Mouse (Mus musculus): ENCODE data around the gene 2610044O15Rik8. TPM values are rescaled to one million over a fixed set of nuclear protein-coding genes. Genes with fewer than 3 reads are reported as not detected.

Gene 2610044O15Rik8
- polyA plus RNA-seq (2017; shearing (Covaris generic)): 29.5 TPM

DNA sequence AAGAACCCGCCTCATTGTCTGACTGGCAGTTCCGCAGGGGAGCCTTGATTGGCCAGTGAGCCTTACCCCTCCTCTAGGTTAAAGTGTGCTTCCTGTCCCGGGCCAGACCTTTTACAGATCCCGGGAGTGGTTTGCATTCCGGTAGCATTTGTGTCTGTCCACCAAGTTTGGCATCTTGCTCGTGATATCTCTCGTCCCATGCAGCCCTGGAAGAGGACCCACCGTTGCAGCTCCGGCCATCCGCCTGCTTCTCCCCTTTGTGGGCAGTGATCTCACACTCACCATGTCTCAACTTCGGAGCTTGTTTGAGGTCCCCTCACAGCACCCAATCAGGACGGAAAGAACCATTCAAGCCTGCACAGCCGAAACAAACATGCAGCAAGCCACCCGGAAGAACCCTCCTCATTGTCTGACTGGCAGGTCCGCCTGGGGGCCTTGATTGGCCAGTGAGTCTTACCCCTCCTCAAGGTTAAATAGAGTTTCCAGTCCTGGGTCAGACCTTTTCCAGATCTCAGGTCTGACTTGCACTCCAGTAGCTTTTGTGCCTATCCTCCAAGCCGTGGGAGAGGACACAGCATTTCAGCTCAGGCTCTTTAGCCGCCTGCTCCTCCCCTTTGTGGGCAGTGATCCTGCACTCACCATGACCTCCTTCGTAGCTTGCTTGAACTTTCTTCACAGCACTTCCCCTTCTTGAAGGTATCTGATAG is at the start of gene 2610044O15Rik8:
TSS of gene 2610044O15Rik8 (minus strand) at position 380 of the 707 bp plus-strand sequence.

Other genes with a start within 250 kb of the 2610044O15Rik8 start
- gene Ccdc7a, start 168.9 kb downstream of the 2610044O15Rik8 start, polyA plus RNA-seq (2017; shearing (Covaris generic)): 0.31 TPM
- gene Ccdc7b, start 167.3 kb downstream of the 2610044O15Rik8 start, polyA plus RNA-seq (2017; shearing (Covaris generic)): not detected
- not detected for gene Gm10999, start 102.7 kb downstream of the 2610044O15Rik8 start, polyA plus RNA-seq (2017; shearing (Covaris generic))